ENCODE assay signal across 29 mouse cellular contexts in the genomic region with DNA sequence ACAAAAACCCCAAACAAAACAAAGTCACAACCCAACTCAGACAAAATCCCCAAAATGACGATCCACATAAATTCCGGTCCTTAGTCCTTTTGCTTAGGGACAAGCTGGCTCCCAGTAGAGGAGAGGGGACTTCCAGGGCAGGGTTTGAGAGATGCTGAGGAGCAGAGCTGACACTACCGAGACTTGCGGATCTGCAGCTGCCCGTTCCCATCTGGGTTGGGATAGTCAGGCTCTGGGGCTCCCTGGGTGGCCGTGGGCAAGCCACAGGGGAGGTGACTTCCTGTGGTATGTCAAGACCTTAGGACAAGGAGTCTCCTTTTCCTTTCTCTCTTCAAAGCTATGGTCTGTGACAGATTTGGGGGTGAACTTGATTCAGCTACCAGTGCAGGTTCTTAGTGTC. TPM values are rescaled to one million over a fixed set of nuclear protein-coding genes. Genes with fewer than 3 reads are reported as not detected.
DNase-seq lines count a peak whose midpoint lies in the region; ATAC-seq and TF ChIP-seq lines count a peak whose summit lies in the region.
"Had no signal": no experiment of that assay in that cellular context is flagged by ENCODE, and none has a peak within 500 bp of the region (broad histone marks: within the 10 kb centered on the region; RNA-seq: fewer than 3 reads in every experiment).

No protein-coding gene starts in this region.

- no peak overlapping the region for H3K4me2 ChIP-seq in heart, embryonic 15.5 days
- no peak overlapping the region for H3K4me2 ChIP-seq in lung, embryonic 14.5 days
- H3K4me2 ChIP-seq: embryonic facial prominence, embryonic 13.5 days; embryonic facial prominence, embryonic 15.5 days; forebrain, embryonic 12.5 days had no signal

- H3K27me3 ChIP-seq in heart, embryonic 15.5 days, result no peaks in the 10 kb centered on the region
- H3K27me3 ChIP-seq in lung, embryonic 14.5 days (ENCODE audit: insufficient read depth, low read length), result no peaks in the 10 kb centered on the region
- no peaks in the 10 kb centered on the region for H3K27me3 ChIP-seq in embryonic facial prominence, embryonic 10.5 days (replicated peaks; ENCODE audit: low read depth, poor library complexity, severe bottlenecking)
- H3K27me3 ChIP-seq: CH12.LX; embryonic facial prominence, embryonic 13.5 days; embryonic facial prominence, embryonic 15.5 days; forebrain, embryonic 12.5 days; Patski had no signal

- H3K4me3 ChIP-seq in gastrocnemius, adult 2 months, result no peak overlapping the region
- H3K4me3 ChIP-seq in heart, embryonic 15.5 days, result no peak overlapping the region
- H3K4me3 ChIP-seq in lung, embryonic 14.5 days (ENCODE audit: low read depth, low read length), result no peak overlapping the region
- H3K4me3 ChIP-seq in embryonic facial prominence, embryonic 10.5 days, result no peak overlapping the region
- H3K4me3 ChIP-seq: embryonic facial prominence, embryonic 13.5 days; embryonic facial prominence, embryonic 15.5 days; erythroblast, embryonic 14.5 days; forebrain, embryonic 10.5 days; forebrain, embryonic 12.5 days had no signal

- ATAC-seq in heart, embryonic 15.5 days (replicated peaks; ENCODE audit: insufficient number of reproducible peaks, insufficient read depth, low FRiP score, low read depth), result no peak
- no peak for ATAC-seq in lung, embryonic 14.5 days (ENCODE audit: insufficient read depth)
- ATAC-seq: activated CD4-positive, CD25-positive, alpha-beta regulatory T cell, adult 4 months; CD4-positive, CD25-positive, alpha-beta regulatory T cell, adult 4 months; forebrain, embryonic 14.5 days had no signal

- H3K9me3 ChIP-seq in heart, embryonic 15.5 days (replicated peaks), result no peaks in the 10 kb centered on the region
- H3K9me3 ChIP-seq in lung, embryonic 14.5 days (ENCODE audit: low read depth, low read length), result no peaks in the 10 kb centered on the region
- no peaks in the 10 kb centered on the region for H3K9me3 ChIP-seq in embryonic facial prominence, embryonic 10.5 days
- H3K9me3 ChIP-seq: embryonic facial prominence, embryonic 15.5 days; forebrain, embryonic 10.5 days; forebrain, embryonic 12.5 days; G1E had no signal

- intact Hi-C loops in gastrocnemius, adult 2 months (cut with DNase I), result no loop called here

- no peak for TF ChIP-seq CTCF in gastrocnemius, adult 2 months (IDR thresholded peaks at IDR 0.05)
- TF ChIP-seq CTCF in lung, embryonic 14.5 days (IDR thresholded peaks at IDR 0.05; ENCODE audit: low read depth), result no peak

- DNase-seq in gastrocnemius, adult 2 months, result peak; percentile 22
- no peak for DNase-seq in gastrocnemius, adult 18-20 months (ENCODE audit: low spot score)
- no peak for DNase-seq in heart, adult 8-10 months (ENCODE audit: low spot score)
- no peak for DNase-seq in lung, embryonic 14.5 days
- DNase-seq in lung, postnatal 36 days, result no peak
- no peak for DNase-seq in embryonic facial prominence, embryonic 10.5 days (ENCODE audit: low spot score)
- DNase-seq in frontal cortex, postnatal 14 days (ENCODE audit: low spot score in 2 of 2), result no peak
- DNase-seq: adrenal gland, adult 8-10 months; adrenal gland, postnatal 14 days; adrenal gland, postnatal 36 days; B cell, adult 2 months; cerebellum, adult 11-12 months; cerebellum, adult 2 months; cerebellum, adult 9-10 months; cerebellum, postnatal 25 days had no signal

- peak overlapping the region; percentile 87 for H3K27ac ChIP-seq in gastrocnemius, adult 2 months
- H3K27ac ChIP-seq in heart, embryonic 15.5 days, result peak overlapping the region; percentile 5; the same call in 1 of the 2 replicates
- peak overlapping the region; percentile 42; the same call in 1 of the 2 replicates for H3K27ac ChIP-seq in lung, embryonic 14.5 days (ENCODE audit: low read depth)
- H3K27ac ChIP-seq in embryonic facial prominence, embryonic 10.5 days (replicated peaks), result peak overlapping the region; percentile 26; the same call in 1 of the 2 replicates
- H3K27ac ChIP-seq: embryonic facial prominence, embryonic 13.5 days; embryonic facial prominence, embryonic 15.5 days; forebrain, embryonic 10.5 days; forebrain, embryonic 12.5 days had no signal

- no peak overlapping the region for H3K9ac ChIP-seq in heart, embryonic 15.5 days
- no peak overlapping the region for H3K9ac ChIP-seq in lung, embryonic 14.5 days
- H3K9ac ChIP-seq: embryonic facial prominence, embryonic 15.5 days; forebrain, embryonic 12.5 days had no signal

- peaks cover 25% of the 10 kb centered on the region for H3K36me3 ChIP-seq in heart, embryonic 15.5 days
- H3K36me3 ChIP-seq in lung, embryonic 14.5 days (ENCODE audit: insufficient read depth), result peaks cover 43% of the 10 kb centered on the region
- H3K36me3 ChIP-seq in embryonic facial prominence, embryonic 10.5 days (replicated peaks), result peaks cover 51% of the 10 kb centered on the region

- WGBS in heart, embryonic 15.5 days, result 81% methylated on average over 6 of the region's 6 CpGs
- 64% methylated on average over 6 of the region's 6 CpGs for WGBS in lung, embryonic 14.5 days
- WGBS in embryonic facial prominence, embryonic 10.5 days, result 71% methylated on average over 6 of the region's 6 CpGs

- peaks cover 17% of the 10 kb centered on the region for H3K4me1 ChIP-seq in heart, embryonic 15.5 days (replicated peaks)
- no peaks in the 10 kb centered on the region for H3K4me1 ChIP-seq in lung, embryonic 14.5 days (ENCODE audit: insufficient read depth)
- peaks cover 22% of the 10 kb centered on the region for H3K4me1 ChIP-seq in embryonic facial prominence, embryonic 10.5 days
- H3K4me1 ChIP-seq: forebrain, embryonic 12.5 days had no signal

RNA-seq across cellular contexts. Expression of a gene that starts 18.2 kb away (rescaled TPM):
- not detected for total RNA-seq in gastrocnemius, adult 2 months (2021)
- not detected for total RNA-seq in gastrocnemius, adult 18-20 months (2021)
- not detected in 2 replicates for polyA plus RNA-seq in heart, embryonic 15.5 days (2015; fragmentation: Nextera tagmentation; extraction: Ambion mirVana)
- total RNA-seq in heart, adult 8-10 months (2022), result not detected
- polyA plus RNA-seq in lung, embryonic 14.5 days (2014; fragmentation: Nextera tagmentation; extraction: Ambion mirVana), result not detected in 2 replicates
- polyA plus RNA-seq in embryonic facial prominence, embryonic 10.5 days (2016; fragmentation: Nextera tagmentation; extraction: Ambion mirVana), result not detected in 2 replicates
- total RNA-seq: adrenal gland, adult 18-20 months; adrenal gland, adult 8-10 months; adrenal gland, postnatal 14 days; adrenal gland, postnatal 36 days; CH12.LX had no signal
- polyA plus RNA-seq: activated CD4-positive, CD25-positive, alpha-beta regulatory T cell, adult 4 months; CD4-positive, CD25-positive, alpha-beta regulatory T cell, adult 4 months; embryonic facial prominence, embryonic 11.5 days; embryonic facial prominence, embryonic 13.5 days; embryonic facial prominence, embryonic 15.5 days; erythroblast, embryonic 14.5 days; forebrain, embryonic 10.5 days; forebrain, embryonic 12.5 days; forebrain, embryonic 14.5 days; G1E; Patski had no signal

RNA-seq across cellular contexts. Expression of a gene that starts 28.1 kb away (rescaled TPM):
- total RNA-seq in gastrocnemius, adult 2 months (2021), result not detected
- total RNA-seq in gastrocnemius, adult 18-20 months (2021), result not detected
- 0.18 and 0.37 TPM in 2 replicates for polyA plus RNA-seq in heart, embryonic 15.5 days (2015; fragmentation: Nextera tagmentation; extraction: Ambion mirVana)
- not detected for total RNA-seq in heart, adult 8-10 months (2022)
- 0.89 and 1.2 TPM in 2 replicates for polyA plus RNA-seq in lung, embryonic 14.5 days (2014; fragmentation: Nextera tagmentation; extraction: Ambion mirVana)
- polyA plus RNA-seq in embryonic facial prominence, embryonic 10.5 days (2016; fragmentation: Nextera tagmentation; extraction: Ambion mirVana), result 0.47 and 0.49 TPM in 2 replicates
- total RNA-seq: adrenal gland, postnatal 36 days; CH12.LX; G1E had no signal
- polyA plus RNA-seq: activated CD4-positive, CD25-positive, alpha-beta regulatory T cell, adult 4 months; CD4-positive, CD25-positive, alpha-beta regulatory T cell, adult 4 months; erythroblast, embryonic 14.5 days; G1E had no signal

RNA-seq across cellular contexts. Expression of a gene that starts 30.8 kb away (rescaled TPM):
- total RNA-seq in gastrocnemius, adult 2 months (2021), result 1 to 10 TPM; 4.1 to 4.2 TPM
- total RNA-seq in gastrocnemius, adult 18-20 months (2021), result 1 to 10 TPM; 3.2 to 4.0 TPM
- 1.8 and 4.3 TPM in 2 replicates for polyA plus RNA-seq in heart, embryonic 15.5 days (2015; fragmentation: Nextera tagmentation; extraction: Ambion mirVana)
- total RNA-seq in heart, adult 8-10 months (2022), result 1 to 10 TPM; 2.7 to 3.9 (median 3.6) TPM
- polyA plus RNA-seq in lung, embryonic 14.5 days (2014; fragmentation: Nextera tagmentation; extraction: Ambion mirVana), result 3.1 and 3.9 TPM in 2 replicates
- polyA plus RNA-seq in embryonic facial prominence, embryonic 10.5 days (2016; fragmentation: Nextera tagmentation; extraction: Ambion mirVana), result 3.1 and 3.2 TPM in 2 replicates

Comparison
In these comparisons a context has a peak if more than half of its experiments do, and no peak if none do; other contexts are left out.
1. H3K27ac ChIP-seq: peak in every context shown above with its lines; median percentile 87 in gastrocnemius, adult 2 months; 42 in lung, embryonic 14.5 days; 26 in embryonic facial prominence, embryonic 10.5 days; 5 in heart, embryonic 15.5 days.